Comparison of ENCODE assay signal across 22 mouse cellular contexts in genomic region chr4:97102752-97103052, GRCm38 (mm10).
DNase-seq lines count a peak whose midpoint lies in the region; ATAC-seq and TF ChIP-seq lines count a peak whose summit lies in the region.
"Had no signal": no experiment of that assay in that cellular context is flagged by ENCODE, and none has a peak within 500 bp of the region (broad histone marks: within the 10 kb centered on the region; RNA-seq: fewer than 3 reads in every experiment).

No protein-coding gene starts in this region.

- H3K9ac ChIP-seq in intestine, embryonic 15.5 days, result no peak overlapping the region
- H3K9ac ChIP-seq in intestine, postnatal 0 days (ENCODE audit: low read depth, low read length), result no peak overlapping the region
- no peak overlapping the region for H3K9ac ChIP-seq in liver, adult 2 months (ENCODE audit: low read depth, low read length)
- H3K9ac ChIP-seq in liver, embryonic 12.5 days, result no peak overlapping the region
- H3K9ac ChIP-seq in liver, embryonic 16.5 days (ENCODE audit: low read depth, low read length), result no peak overlapping the region
- H3K9ac ChIP-seq in liver, embryonic 11.5 days (ENCODE audit: low read depth, low read length), result no peak overlapping the region
- no peak overlapping the region for H3K9ac ChIP-seq in intestine, embryonic 16.5 days (ENCODE audit: low read depth, low read length)

- H3K79me2 ChIP-seq in liver, adult 2 months (ENCODE audit: control insufficient read depth, insufficient read depth, low read length), result no peaks in the 10 kb centered on the region

- 53% methylated on average over 1 of the region's 1 CpGs for WGBS in intestine, embryonic 15.5 days
- 31% methylated on average over 1 of the region's 1 CpGs for WGBS in intestine, postnatal 0 days
- WGBS in liver, adult 2 months, result 6% methylated on average over 1 of the region's 1 CpGs
- WGBS in liver, embryonic 12.5 days (ENCODE audit: insufficient replicate concordance), result 57% methylated on average over 1 of the region's 1 CpGs
- 43% methylated on average over 1 of the region's 1 CpGs for WGBS in liver, embryonic 16.5 days (ENCODE audit: insufficient replicate concordance)
- WGBS in liver, embryonic 11.5 days, result 72% methylated on average over 1 of the region's 1 CpGs
- 54% methylated on average over 1 of the region's 1 CpGs for WGBS in intestine, embryonic 16.5 days

- H3K4me2 ChIP-seq in intestine, embryonic 15.5 days (replicated peaks), result no peak overlapping the region
- H3K4me2 ChIP-seq in intestine, postnatal 0 days (replicated peaks; ENCODE audit: low read depth), result no peak overlapping the region
- no peak overlapping the region for H3K4me2 ChIP-seq in liver, embryonic 12.5 days
- no peak overlapping the region for H3K4me2 ChIP-seq in liver, embryonic 16.5 days (ENCODE audit: low read depth, low read length)
- H3K4me2 ChIP-seq in liver, embryonic 11.5 days, result no peak overlapping the region
- no peak overlapping the region for H3K4me2 ChIP-seq in intestine, embryonic 16.5 days (ENCODE audit: low read depth, low read length)

- no peaks in the 10 kb centered on the region for H3K9me3 ChIP-seq in intestine, embryonic 15.5 days
- no peaks in the 10 kb centered on the region for H3K9me3 ChIP-seq in intestine, postnatal 0 days (ENCODE audit: control insufficient read depth)
- no peaks in the 10 kb centered on the region for H3K9me3 ChIP-seq in liver, embryonic 12.5 days (replicated peaks)
- H3K9me3 ChIP-seq in liver, embryonic 16.5 days (replicated peaks; ENCODE audit: control insufficient read depth, low read length), result no peaks in the 10 kb centered on the region
- H3K9me3 ChIP-seq in liver, embryonic 11.5 days (ENCODE audit: control insufficient read depth, low read length), result no peaks in the 10 kb centered on the region
- no peaks in the 10 kb centered on the region for H3K9me3 ChIP-seq in intestine, embryonic 16.5 days (ENCODE audit: control insufficient read depth, low read length)

- TF ChIP-seq POLR2A in liver, adult 2 months (IDR thresholded peaks at IDR 0.05; ENCODE audit: extremely low read depth, insufficient read depth, low read length), result no peak

- peak; percentile 71 for ATAC-seq in intestine, embryonic 15.5 days
- no peak for ATAC-seq in intestine, postnatal 0 days
- ATAC-seq in liver, embryonic 12.5 days, result no peak
- peak; percentile 30; the same call in 1 of the 2 replicates for ATAC-seq in liver, embryonic 16.5 days (ENCODE audit: low read depth)
- ATAC-seq in liver, embryonic 11.5 days (replicated peaks; ENCODE audit: low FRiP score), result no peak
- peak; percentile 80 for ATAC-seq in intestine, embryonic 16.5 days
- ATAC-seq: activated CD4-positive, CD25-positive, alpha-beta regulatory T cell, adult 4 months; CD4-positive, CD25-positive, alpha-beta regulatory T cell, adult 4 months; Patski had no signal

- DNase-seq in liver, adult 2 months (ENCODE audit: extremely low read depth, low read depth, low spot score), result peak; percentile 61
- DNase-seq in liver, embryonic 11.5 days (ENCODE audit: low spot score), result no peak
- no peak for DNase-seq in heart, adult 11 months
- DNase-seq: adrenal gland, adult 2 months; adrenal gland, adult 8-10 months; adrenal gland, postnatal 10 days; adrenal gland, postnatal 14 days; adrenal gland, postnatal 25 days; adrenal gland, postnatal 36 days; B cell, adult 2 months; cerebellum, adult 11 months; cerebellum, adult 11-12 months had no signal

- H3K4me3 ChIP-seq in intestine, embryonic 15.5 days (replicated peaks), result no peak overlapping the region
- H3K4me3 ChIP-seq in intestine, postnatal 0 days (ENCODE audit: low read depth, low read length), result no peak overlapping the region
- H3K4me3 ChIP-seq in liver, adult 2 months (ENCODE audit: insufficient read depth, low read depth, low read length), result no peak overlapping the region
- H3K4me3 ChIP-seq in liver, embryonic 12.5 days, result no peak overlapping the region
- no peak overlapping the region for H3K4me3 ChIP-seq in liver, embryonic 16.5 days (ENCODE audit: low read depth, low read length)
- no peak overlapping the region for H3K4me3 ChIP-seq in liver, embryonic 11.5 days (ENCODE audit: low read depth, low read length)
- H3K4me3 ChIP-seq in intestine, embryonic 16.5 days (ENCODE audit: low read length), result no peak overlapping the region

- no peaks in the 10 kb centered on the region for H3K4me1 ChIP-seq in intestine, embryonic 15.5 days (replicated peaks)
- H3K4me1 ChIP-seq in intestine, postnatal 0 days (replicated peaks; ENCODE audit: control insufficient read depth, insufficient read depth, low read length), result no peaks in the 10 kb centered on the region
- H3K4me1 ChIP-seq in liver, adult 2 months (ENCODE audit: control insufficient read depth, insufficient read depth, low read length), result peaks cover 25% of the 10 kb centered on the region
- H3K4me1 ChIP-seq in liver, embryonic 12.5 days, result no peaks in the 10 kb centered on the region
- H3K4me1 ChIP-seq in liver, embryonic 16.5 days (ENCODE audit: control insufficient read depth, low read depth, low read length), result no peaks in the 10 kb centered on the region
- H3K4me1 ChIP-seq in liver, embryonic 11.5 days (replicated peaks; ENCODE audit: control insufficient read depth, insufficient read depth, low read length), result no peaks in the 10 kb centered on the region
- no peaks in the 10 kb centered on the region for H3K4me1 ChIP-seq in intestine, embryonic 16.5 days (ENCODE audit: control insufficient read depth, insufficient read depth, low read length)

- H3K36me3 ChIP-seq in intestine, embryonic 15.5 days, result no peaks in the 10 kb centered on the region
- no peaks in the 10 kb centered on the region for H3K36me3 ChIP-seq in intestine, postnatal 0 days (ENCODE audit: control insufficient read depth, insufficient read depth)
- H3K36me3 ChIP-seq in liver, adult 2 months (ENCODE audit: control insufficient read depth, insufficient read depth, low read length), result no peaks in the 10 kb centered on the region
- H3K36me3 ChIP-seq in liver, embryonic 12.5 days, result no peaks in the 10 kb centered on the region
- no peaks in the 10 kb centered on the region for H3K36me3 ChIP-seq in liver, embryonic 16.5 days (ENCODE audit: control insufficient read depth, insufficient read depth)
- no peaks in the 10 kb centered on the region for H3K36me3 ChIP-seq in liver, embryonic 11.5 days (ENCODE audit: control insufficient read depth, insufficient read depth, low read length)
- H3K36me3 ChIP-seq in intestine, embryonic 16.5 days (ENCODE audit: control insufficient read depth, insufficient read depth, low read length), result no peaks in the 10 kb centered on the region
- H3K36me3 ChIP-seq: G1E had no signal

- H3K27me3 ChIP-seq in intestine, embryonic 15.5 days (replicated peaks), result no peaks in the 10 kb centered on the region
- no peaks in the 10 kb centered on the region for H3K27me3 ChIP-seq in intestine, postnatal 0 days (replicated peaks; ENCODE audit: control insufficient read depth, insufficient read depth, low read length)
- H3K27me3 ChIP-seq in liver, adult 2 months (ENCODE audit: control insufficient read depth, insufficient read depth, low read length), result no peaks in the 10 kb centered on the region
- no peaks in the 10 kb centered on the region for H3K27me3 ChIP-seq in liver, embryonic 12.5 days (replicated peaks)
- H3K27me3 ChIP-seq in liver, embryonic 16.5 days (ENCODE audit: control insufficient read depth, insufficient read depth, low read depth, low read length), result no peaks in the 10 kb centered on the region
- H3K27me3 ChIP-seq in liver, embryonic 11.5 days (replicated peaks; ENCODE audit: control insufficient read depth, insufficient read depth, low read length), result no peaks in the 10 kb centered on the region
- no peaks in the 10 kb centered on the region for H3K27me3 ChIP-seq in intestine, embryonic 16.5 days (replicated peaks; ENCODE audit: control insufficient read depth, insufficient read depth, low read length)
- H3K27me3 ChIP-seq: CH12.LX, Patski had no signal

- H3K27ac ChIP-seq in intestine, embryonic 15.5 days, result no peak overlapping the region
- H3K27ac ChIP-seq in intestine, postnatal 0 days (ENCODE audit: low read depth, low read length), result no peak overlapping the region
- no peak overlapping the region for H3K27ac ChIP-seq in liver, adult 2 months (replicated peaks; ENCODE audit: insufficient read depth, low read depth, low read length)
- H3K27ac ChIP-seq in liver, embryonic 12.5 days, result no peak overlapping the region
- no peak overlapping the region for H3K27ac ChIP-seq in liver, embryonic 16.5 days (ENCODE audit: low read length)
- H3K27ac ChIP-seq in liver, embryonic 11.5 days (ENCODE audit: low read depth, low read length), result no peak overlapping the region
- H3K27ac ChIP-seq in intestine, embryonic 16.5 days (ENCODE audit: low read length), result no peak overlapping the region

- TF ChIP-seq CTCF in intestine, postnatal 0 days (IDR thresholded peaks at IDR 0.05; ENCODE audit: low read depth), result no peak
- no peak for TF ChIP-seq CTCF in liver, adult 2 months (IDR thresholded peaks at IDR 0.05; ENCODE audit: low read depth, low read length)

Comparison
In these comparisons a context has a peak if more than half of its experiments do, and no peak if none do; other contexts are left out.
1. ATAC-seq: peak in intestine, embryonic 15.5 days (single experiment), liver, embryonic 16.5 days (single experiment) and intestine, embryonic 16.5 days (single experiment); none in intestine, postnatal 0 days (single experiment), liver, embryonic 12.5 days (single experiment) and liver, embryonic 11.5 days (single experiment).